Mouse (Mus musculus) mature B cell (primary cell): ENCODE measurements around the gene Mthfd2l.

Source experiments
- in situ Hi-C: fragments of 300-500 bp; cut with MboI; formaldehyde crosslinking; loops from 2 replicates; pipeline ENCODE4 v1.14.3; 2019

Gene Mthfd2l

DNA sequence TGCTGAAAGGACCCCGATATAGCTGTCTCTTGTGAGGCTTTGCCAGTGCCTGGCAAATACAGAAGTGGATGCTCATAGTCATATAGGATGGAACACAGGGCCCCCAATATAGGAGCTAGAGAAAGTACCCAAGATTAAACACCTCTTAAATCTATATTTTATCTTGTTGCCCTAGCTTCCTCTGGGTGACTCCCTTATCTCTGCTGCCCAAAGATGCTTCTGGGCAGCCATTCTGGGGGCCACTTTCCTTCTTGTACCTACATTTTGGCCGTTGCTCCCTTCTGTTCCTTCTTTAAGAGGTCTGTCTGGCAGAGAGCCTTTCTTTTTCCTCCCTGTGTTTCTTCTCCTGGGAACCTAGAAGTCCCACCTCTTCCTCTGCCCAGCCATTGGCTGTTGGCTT is 14.5 kb downstream of the Mthfd2l start:
- in situ Hi-C loops, result loop anchor here (25.0 kb wide), 2 partner anchors 283 to 1042 kb away; partner anchors contain the start of gene Odaph

DNA sequence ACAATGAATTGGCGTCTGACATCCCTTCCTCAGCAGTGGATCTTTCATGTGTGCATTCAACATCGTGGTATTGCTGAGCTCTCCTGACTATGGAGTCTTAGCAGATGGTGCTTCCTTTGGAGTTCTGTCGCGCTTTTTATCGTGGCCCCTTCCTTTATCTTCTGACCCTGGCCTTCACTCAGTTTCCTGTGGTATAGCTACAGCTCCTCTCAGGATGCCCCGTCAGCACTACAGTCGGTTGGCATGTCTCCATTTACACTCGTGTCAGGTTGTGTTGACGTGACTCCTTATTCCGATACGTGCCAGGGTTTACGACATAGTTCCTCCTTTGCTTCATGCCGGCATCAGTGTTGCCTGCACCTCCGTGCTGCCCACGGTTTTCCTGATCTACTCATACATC is 18.6 kb downstream of the Mthfd2l start:
- in situ Hi-C loops, result loop anchor here (25.0 kb wide), 2 partner anchors 287 to 1038 kb away; partner anchors contain the start of gene Odaph

GRCm38 (mm10) chr5:90951475-90951874 is 20.6 kb downstream of the Mthfd2l start:
- in situ Hi-C loops, result no loop called here

DNA sequence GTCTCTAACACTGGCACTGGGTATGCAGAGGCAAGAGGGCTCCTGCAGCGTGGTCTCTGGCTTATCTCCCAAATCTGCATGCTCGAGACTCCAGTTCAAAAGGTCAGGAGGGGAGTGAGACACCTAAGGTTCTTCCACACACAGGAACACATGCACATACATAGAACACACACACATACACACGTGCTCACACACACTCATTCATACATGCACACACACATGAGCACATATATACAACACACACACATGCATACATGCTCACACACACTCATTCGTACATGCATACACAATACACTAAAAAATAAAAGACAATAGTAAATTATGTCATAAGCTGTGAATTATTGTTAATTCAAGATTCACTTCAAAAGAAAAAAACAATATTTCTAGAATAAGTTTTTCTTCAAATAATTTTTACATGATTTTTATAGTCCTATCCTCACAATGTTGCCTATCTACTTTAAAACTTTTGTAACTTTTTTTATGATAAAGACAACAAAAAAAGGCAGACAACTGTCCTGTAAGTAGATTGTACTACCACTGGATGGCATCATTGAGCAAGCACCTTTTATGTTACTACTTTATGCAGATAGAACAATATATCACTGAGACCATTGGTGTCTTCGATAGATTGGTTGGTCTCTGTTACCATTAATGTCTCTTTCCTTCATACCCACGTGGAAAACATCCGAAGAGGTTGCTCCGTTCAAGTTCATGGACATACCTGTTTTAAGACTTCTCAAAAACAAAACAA is 22.0 kb downstream of the Mthfd2l start:
- in situ Hi-C loops, result no loop called here

- in situ Hi-C loops, result no loop called here
Observed at GRCm38 (mm10) chr5:90964316-90964715, 33.4 kb downstream of the Mthfd2l start.

DNA sequence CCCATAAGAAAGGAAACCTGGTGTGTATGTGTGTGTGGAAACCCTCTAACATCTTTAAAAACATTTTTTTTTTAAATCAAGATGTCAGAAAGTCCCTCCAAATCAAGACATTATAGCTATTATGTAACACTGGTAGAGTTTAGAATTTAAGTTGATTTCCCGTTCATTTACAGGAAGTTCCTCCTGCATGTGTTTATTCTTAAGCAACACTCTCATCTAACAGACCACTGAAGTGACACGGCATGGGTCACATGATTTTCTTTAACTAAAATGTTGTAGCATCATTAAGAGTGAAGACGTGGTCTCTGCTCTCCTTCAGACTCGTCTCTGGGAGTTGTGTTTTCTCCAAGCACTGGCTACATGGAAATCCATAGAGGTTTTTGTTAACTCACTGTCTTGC is 33.8 kb downstream of the Mthfd2l start:
- in situ Hi-C loops, result no loop called here

- in situ Hi-C loops, result no loop called here
Observed at GRCm38 (mm10) chr5:90965386-90965785, 34.5 kb downstream of the Mthfd2l start.

DNA sequence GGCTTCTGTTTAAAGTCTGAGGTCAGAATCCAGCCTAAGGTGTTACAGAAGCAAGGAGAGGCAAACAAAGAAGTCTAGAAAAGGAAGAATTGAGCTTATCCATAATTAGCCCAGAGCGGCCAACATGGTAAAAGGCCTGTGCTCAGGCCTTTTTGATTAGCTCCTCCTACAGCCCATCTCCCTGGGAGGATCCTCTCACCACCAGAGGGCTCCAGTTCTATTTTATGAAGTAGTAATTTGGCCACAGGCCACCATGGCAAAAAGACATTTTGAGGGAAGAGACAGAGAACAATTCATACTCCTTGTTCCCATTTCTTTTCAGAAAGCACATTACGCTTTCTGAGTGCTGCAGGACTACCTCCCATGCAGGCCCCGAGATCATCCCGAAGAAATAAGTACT is 46.3 kb downstream of the Mthfd2l start:
- in situ Hi-C loops, result no loop called here

- in situ Hi-C loops, result no loop called here
Observed at GRCm38 (mm10) chr5:90980297-90980696, 49.4 kb downstream of the Mthfd2l start.

- in situ Hi-C loops, result no loop called here
Observed at GRCm38 (mm10) chr5:90987605-90988004, 56.7 kb downstream of the Mthfd2l start.

DNA sequence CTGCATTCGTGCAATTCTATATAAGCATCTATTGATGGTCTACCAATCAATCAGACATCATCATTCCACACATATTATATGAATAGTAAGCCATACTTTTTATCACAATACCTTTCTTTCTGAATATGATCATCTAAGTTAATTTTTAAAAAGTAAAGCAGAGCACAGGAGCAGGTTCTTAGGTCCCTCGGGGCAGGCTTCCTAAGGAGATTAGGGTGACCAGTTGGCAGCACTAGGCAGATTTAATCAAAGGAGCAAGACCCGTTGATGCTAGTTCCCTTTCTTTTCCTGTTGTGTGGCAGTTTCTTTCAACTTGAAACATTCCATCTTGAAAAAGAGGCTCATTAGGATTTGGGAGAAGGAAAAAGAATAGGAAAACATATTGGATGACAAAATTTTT is 57.2 kb downstream of the Mthfd2l start:
- in situ Hi-C loops, result no loop called here

GRCm38 (mm10) chr5:90988592-90988991 is 57.7 kb downstream of the Mthfd2l start:
- in situ Hi-C loops, result no loop called here

DNA sequence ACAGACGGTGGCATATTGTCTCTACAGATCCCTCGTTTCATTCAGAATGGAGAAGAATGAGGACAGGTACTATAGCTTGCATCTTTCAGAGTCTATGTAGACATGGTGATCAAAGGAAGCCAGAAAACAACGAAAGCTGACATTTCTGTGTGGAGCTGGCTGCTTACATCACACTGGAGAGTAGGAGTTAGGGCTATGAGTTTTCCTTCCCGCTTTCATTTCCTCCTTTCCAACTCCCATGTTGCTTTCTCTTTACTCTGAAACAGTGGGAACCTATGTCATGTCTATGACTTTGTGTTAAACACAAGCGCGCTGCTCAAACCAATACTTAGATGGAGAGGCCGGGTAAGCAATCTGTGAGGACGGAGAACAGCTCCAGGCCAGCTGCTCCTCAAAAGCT is 69.0 kb downstream of the Mthfd2l start:
- in situ Hi-C loops, result no loop called here

DNA sequence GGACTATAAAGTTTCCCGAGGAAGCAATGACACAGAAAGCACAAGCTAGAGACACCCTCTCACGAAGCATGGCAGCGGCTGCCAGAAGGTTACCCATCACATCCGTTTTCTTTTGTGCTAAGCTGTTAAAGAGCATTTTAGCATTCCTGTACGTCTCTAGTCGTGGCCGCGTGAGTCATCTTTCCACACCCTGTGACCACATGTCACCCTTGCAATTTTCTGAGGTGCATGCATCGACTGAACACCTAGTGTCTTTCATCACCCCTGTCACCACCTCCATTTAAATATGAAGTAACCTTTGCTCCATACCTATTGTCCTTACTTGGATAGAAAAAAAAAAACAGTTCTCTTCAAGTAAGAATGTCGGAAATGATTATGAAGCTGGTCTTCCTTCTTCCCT is 84.3 kb downstream of the Mthfd2l start:
- in situ Hi-C loops, result no loop called here

DNA sequence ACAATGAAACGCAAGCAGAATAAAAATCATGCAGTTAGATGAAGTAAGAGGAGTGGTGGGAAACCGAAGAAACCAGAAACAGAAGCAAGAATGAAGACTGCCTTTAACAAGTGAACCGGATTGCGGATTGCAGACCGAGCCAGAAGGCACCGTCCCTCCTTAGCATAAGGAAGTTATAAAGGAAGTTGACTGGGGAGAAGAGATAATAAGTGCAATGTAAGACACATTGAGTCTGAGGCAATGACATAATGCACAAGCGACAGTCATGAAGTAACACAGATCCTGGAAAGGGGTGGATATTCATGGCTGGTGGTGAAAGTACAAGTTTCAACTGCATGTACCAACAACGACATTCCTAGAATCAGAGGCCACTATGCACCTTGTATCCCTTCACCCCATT is 92.2 kb downstream of the Mthfd2l start:
- in situ Hi-C loops, result no loop called here

DNA sequence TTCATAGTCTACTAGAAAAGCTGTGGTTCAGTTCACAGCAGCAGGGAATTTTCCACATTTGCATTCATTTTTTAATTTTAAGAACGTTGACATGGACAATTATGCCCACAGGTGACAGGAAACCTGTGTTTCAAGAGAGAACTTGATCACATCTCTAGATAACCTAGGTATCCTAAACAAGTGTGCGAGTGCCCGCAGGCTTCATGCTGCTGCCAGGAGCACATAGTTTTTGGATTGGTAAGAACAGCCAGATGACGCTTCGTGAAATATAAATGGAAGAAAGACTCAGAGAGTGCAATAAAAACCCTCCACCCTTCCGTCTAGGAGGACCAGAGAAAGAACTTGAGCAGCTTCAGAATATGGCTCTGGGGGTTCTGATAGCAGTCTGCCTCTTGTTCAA is 96.2 kb downstream of the Mthfd2l start, which contains the start of gene Epgn:
Gene Epgn, plus strand, starts transcription at position 301 of the 400 bp plus-strand sequence.
- in situ Hi-C loops, result no loop called here

GRCm38 (mm10) chr5:91027840-91028239 is 96.9 kb downstream of the Mthfd2l start:
- in situ Hi-C loops, result no loop called here

DNA sequence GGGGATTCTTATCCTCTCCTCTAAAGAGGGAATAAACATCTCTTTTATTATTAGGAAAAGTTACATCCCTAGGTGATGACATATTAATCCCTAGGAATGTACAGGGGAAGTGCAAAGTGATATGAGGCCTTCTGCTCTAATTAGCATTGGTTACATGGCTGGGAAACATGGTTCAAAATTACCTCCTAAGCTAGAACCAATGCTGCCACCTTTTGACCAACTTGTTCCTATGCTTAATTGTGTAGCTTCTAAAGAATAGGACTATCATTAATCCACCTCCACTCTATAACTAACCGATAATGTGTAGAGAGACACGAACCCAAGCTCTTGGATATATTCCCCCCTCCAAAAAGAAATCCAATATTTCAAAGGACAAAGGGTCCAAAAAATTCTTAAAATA is 99.7 kb downstream of the Mthfd2l start:
- in situ Hi-C loops, result no loop called here

GRCm38 (mm10) chr5:91035341-91035740 is 104.4 kb downstream of the Mthfd2l start:
- in situ Hi-C loops, result no loop called here

GRCm38 (mm10) chr5:91036628-91037027 is 105.7 kb downstream of the Mthfd2l start:
- in situ Hi-C loops, result no loop called here

- in situ Hi-C loops, result no loop called here
Observed at GRCm38 (mm10) chr5:91037756-91038155, 106.8 kb downstream of the Mthfd2l start.

DNA sequence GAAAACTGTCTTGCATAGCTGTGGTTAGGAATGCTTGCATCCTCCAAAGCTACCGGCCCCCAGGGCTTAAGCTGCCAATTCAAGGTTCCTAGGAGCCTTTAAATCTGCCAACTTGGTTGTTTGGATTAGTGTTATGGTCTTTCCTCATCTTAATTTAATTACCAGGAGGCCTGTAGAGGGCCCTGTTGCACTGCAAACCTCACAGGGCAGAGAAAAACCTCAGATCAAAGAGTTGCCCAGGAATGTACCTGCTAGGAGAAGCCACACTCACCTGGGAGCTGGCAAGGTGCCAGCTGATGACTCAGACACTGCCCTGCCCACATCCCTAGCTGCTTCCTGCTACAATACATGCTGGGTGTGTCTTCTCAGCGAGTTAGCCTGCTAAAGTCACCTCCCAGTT is 107.6 kb downstream of the Mthfd2l start:
- in situ Hi-C loops, result no loop called here

DNA sequence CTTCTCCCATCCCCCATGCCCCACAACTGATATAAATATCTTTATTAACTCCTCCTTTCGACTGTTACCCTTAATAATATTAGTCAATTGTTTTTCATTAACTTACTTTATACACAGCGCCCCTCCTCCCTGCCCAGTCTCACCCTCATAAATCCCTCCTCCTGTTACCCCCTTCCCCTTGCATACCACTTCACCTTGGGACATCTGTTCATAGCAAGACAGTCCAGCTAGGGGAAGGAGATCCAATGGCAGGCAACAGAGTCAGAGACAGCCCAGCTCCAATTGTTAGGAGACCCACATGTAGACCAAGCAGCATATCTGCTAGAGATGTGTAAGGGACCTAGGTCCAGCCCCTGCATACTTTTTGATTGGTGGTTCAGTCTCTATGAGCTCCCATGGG is 108.0 kb downstream of the Mthfd2l start:
- in situ Hi-C loops, result no loop called here

GRCm38 (mm10) chr5:91047987-91048386 is 117.1 kb downstream of the Mthfd2l start:
- in situ Hi-C loops, result no loop called here
